Mouse (Mus musculus) lung, postnatal 0 days (tissue): Measurements from ENCODE around the gene Mef2d.

Experiments used
- CTCF ChIP-seq: IDR thresholded peaks from 2 replicates; pipeline ENCODE4 v1.5.1; 2016; ENCODE audit warnings: antibody characterized with exemption, mild to moderate bottlenecking
- EP300 ChIP-seq: IDR thresholded peaks from 2 replicates; pipeline ENCODE4 v1.6.1; 2016; ENCODE audit warnings: antibody characterized with exemption, mild to moderate bottlenecking, control low read depth

DNA sequence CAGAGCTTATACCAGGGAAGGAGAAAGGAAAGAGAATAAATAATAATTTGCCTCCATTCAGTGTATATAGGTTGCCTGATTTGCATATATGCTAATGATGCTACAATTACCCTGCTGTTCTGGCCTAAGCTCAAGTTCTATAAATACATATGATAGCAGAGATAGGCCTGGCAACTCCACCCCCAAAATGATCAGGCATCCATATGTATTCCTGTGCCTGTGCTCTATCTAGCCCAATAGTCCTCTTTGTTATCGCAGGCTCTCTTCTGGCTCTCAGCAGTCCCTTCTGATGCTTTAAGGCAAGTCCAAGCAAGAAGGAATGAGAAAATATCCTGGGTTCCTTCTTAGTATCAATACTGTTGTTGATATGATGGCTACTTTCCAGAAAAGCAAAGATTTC lies 62.6 kb downstream of the Mef2d start:
- no peak for TF ChIP-seq CTCF
- no peak for TF ChIP-seq EP300
